Mouse (Mus musculus): ENCODE results near the gene Itga11. TPM values are rescaled to one million over a fixed set of nuclear protein-coding genes. Genes with fewer than 3 reads are reported as not detected.
"Not testable (repeated sequence)": the region's sequence is repeated elsewhere in the genome, so short reads cannot be mapped to it uniquely, and the experiment has no call there.

The Itga11 gene
- polyA plus RNA-seq, 1 experiment, result 1.4 TPM

DNA sequence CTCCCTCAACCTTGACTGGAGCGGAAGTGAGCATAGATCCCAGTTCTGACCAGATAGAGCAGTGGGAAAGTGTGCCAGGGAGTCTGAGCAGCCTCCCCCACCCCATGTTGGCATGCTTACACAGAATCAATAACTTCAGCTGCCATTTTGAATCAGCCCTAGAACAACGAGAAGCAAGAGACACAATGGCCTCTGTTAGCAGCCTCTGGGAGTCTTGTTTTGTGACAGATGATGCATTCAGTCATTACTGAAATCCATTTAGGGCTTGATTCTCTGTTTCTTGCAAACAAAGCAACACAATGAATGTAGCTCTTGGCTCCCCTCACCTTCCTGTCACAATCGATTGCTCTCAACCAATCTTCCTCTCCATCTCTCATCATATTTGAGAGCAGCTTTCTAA is 19.6 kb upstream of the Itga11 start:
- Histone ChIP-seq H3K27me3 (ENCODE audit: control insufficient read depth, insufficient read depth, low read length, poor library complexity, severe bottlenecking) (no peaks in the 10 kb centered on the region), H3K36me3 (ENCODE audit: control insufficient read depth, insufficient read depth, low read length, poor library complexity, severe bottlenecking) (no peaks in the 10 kb centered on the region), H3K9me3 (replicated peaks; ENCODE audit: control insufficient read depth, insufficient read depth, low read length, poor library complexity, severe bottlenecking) (no peaks in the 10 kb centered on the region), H3K4me1 (ENCODE audit: control insufficient read depth, insufficient read depth, low read length) (no peaks in the 10 kb centered on the region), H3K4me3 (ENCODE audit: low read depth, low read length) (no peak overlapping the region), H3K9ac (ENCODE audit: low read depth, poor library complexity, severe bottlenecking) (no peak overlapping the region), H3K27ac (ENCODE audit: insufficient read depth, low read length) (no peak overlapping the region)
- TF ChIP-seq POLR2A (IDR thresholded peaks at IDR 0.05; ENCODE audit: insufficient read depth, low read length), result no peak
- no peak for TF ChIP-seq CTCF (IDR thresholded peaks at IDR 0.05; ENCODE audit: low read depth, low read length)
- no peak for TF ChIP-seq EP300 (IDR thresholded peaks at IDR 0.05; ENCODE audit: insufficient read depth, low read depth, low read length)

DNA sequence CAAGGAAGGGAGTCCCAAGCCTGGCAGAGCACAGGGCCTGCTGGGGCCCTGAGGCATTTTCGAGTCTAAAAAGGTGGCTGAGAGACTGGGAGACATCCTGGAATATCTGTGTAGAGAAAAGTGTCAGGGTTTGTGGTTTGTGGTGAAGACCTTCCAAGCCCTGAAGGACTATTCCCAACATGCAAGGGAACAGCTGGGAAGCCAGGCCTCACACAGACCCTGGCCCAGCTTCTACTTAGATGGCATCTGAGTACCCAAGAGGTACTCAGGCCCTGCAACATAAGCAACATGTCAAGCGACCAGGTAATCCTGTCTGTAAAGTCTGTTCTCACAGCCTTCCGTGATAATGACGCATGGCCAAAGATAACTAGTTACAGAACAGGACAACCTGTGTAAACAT is 18.6 kb upstream of the Itga11 start:
- H3K4me1 ChIP-seq (ENCODE audit: control insufficient read depth, insufficient read depth, low read length), result no peaks in the 10 kb centered on the region
- no peak overlapping the region for H3K4me3 ChIP-seq (ENCODE audit: low read depth, low read length)
- no peaks in the 10 kb centered on the region for H3K27me3 ChIP-seq (ENCODE audit: control insufficient read depth, insufficient read depth, low read length, poor library complexity, severe bottlenecking)
- H3K27ac ChIP-seq (ENCODE audit: insufficient read depth, low read length), result no peak overlapping the region
- no peaks in the 10 kb centered on the region for H3K36me3 ChIP-seq (ENCODE audit: control insufficient read depth, insufficient read depth, low read length, poor library complexity, severe bottlenecking)
- TF ChIP-seq POLR2A (IDR thresholded peaks at IDR 0.05; ENCODE audit: insufficient read depth, low read length) (no peak), CTCF (IDR thresholded peaks at IDR 0.05; ENCODE audit: low read depth, low read length) (no peak), EP300 (IDR thresholded peaks at IDR 0.05; ENCODE audit: insufficient read depth, low read depth, low read length) (no peak)
- no peak overlapping the region for H3K9ac ChIP-seq (ENCODE audit: low read depth, poor library complexity, severe bottlenecking)
- no peaks in the 10 kb centered on the region for H3K9me3 ChIP-seq (replicated peaks; ENCODE audit: control insufficient read depth, insufficient read depth, low read length, poor library complexity, severe bottlenecking)

DNA sequence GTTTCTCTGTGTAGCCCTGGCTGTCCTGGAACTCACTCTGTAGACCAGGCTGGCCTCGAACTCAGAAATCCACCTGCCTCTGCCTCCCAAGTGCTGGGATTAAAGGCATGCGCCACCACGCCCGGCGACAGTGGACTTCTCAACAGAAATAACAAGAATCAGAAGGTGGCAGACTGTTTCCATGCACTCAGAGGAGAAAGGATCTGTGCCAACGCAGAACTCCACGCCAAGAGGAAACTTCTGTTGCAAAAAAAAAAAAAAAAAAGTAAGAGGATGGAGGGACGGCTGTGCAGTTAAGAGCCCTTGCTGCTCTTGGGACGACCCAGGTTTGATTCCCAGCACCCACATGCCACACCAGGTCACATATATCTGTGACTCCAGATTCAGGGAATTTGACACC is 16.7 kb upstream of the Itga11 start:
- not testable (repeated sequence) for H3K9me3 ChIP-seq (replicated peaks; ENCODE audit: control insufficient read depth, insufficient read depth, low read length, poor library complexity, severe bottlenecking); H3K27me3 ChIP-seq (ENCODE audit: control insufficient read depth, insufficient read depth, low read length, poor library complexity, severe bottlenecking); H3K9ac ChIP-seq (ENCODE audit: low read depth, poor library complexity, severe bottlenecking); H3K36me3 ChIP-seq (ENCODE audit: control insufficient read depth, insufficient read depth, low read length, poor library complexity, severe bottlenecking); H3K27ac ChIP-seq (ENCODE audit: insufficient read depth, low read length); H3K4me3 ChIP-seq (ENCODE audit: low read depth, low read length); H3K4me1 ChIP-seq (ENCODE audit: control insufficient read depth, insufficient read depth, low read length)

DNA sequence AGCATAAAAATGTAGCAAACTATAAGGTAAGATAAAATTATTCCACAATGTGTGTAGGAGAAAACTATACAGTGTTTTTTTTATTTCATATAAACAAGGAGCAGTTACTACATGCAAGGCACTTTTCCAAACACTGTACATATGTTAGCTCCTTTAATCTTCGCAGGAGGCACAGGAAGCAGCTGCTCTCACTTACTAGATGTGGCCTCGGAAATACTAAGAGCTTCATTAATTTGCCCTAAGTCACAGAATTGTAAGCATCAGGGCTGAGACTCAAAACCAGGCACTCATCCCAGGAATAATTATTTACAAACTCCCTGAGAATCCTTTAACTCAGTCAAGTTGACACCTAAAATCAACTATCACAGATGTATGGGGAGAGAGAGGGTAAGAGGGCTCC is 14.2 kb upstream of the Itga11 start:
- no peak overlapping the region for H3K27ac ChIP-seq (ENCODE audit: insufficient read depth, low read length)
- TF ChIP-seq CTCF (IDR thresholded peaks at IDR 0.05; ENCODE audit: low read depth, low read length) (no peak), EP300 (IDR thresholded peaks at IDR 0.05; ENCODE audit: insufficient read depth, low read depth, low read length) (no peak), POLR2A (IDR thresholded peaks at IDR 0.05; ENCODE audit: insufficient read depth, low read length) (no peak)
- H3K9ac ChIP-seq (ENCODE audit: low read depth, poor library complexity, severe bottlenecking), result no peak overlapping the region
- no peaks in the 10 kb centered on the region for H3K4me1 ChIP-seq (ENCODE audit: control insufficient read depth, insufficient read depth, low read length)
- H3K9me3 ChIP-seq (replicated peaks; ENCODE audit: control insufficient read depth, insufficient read depth, low read length, poor library complexity, severe bottlenecking), result no peaks in the 10 kb centered on the region
- H3K36me3 ChIP-seq (ENCODE audit: control insufficient read depth, insufficient read depth, low read length, poor library complexity, severe bottlenecking), result no peaks in the 10 kb centered on the region
- H3K27me3 ChIP-seq (ENCODE audit: control insufficient read depth, insufficient read depth, low read length, poor library complexity, severe bottlenecking), result no peaks in the 10 kb centered on the region
- H3K4me3 ChIP-seq (ENCODE audit: low read depth, low read length), result no peak overlapping the region

DNA sequence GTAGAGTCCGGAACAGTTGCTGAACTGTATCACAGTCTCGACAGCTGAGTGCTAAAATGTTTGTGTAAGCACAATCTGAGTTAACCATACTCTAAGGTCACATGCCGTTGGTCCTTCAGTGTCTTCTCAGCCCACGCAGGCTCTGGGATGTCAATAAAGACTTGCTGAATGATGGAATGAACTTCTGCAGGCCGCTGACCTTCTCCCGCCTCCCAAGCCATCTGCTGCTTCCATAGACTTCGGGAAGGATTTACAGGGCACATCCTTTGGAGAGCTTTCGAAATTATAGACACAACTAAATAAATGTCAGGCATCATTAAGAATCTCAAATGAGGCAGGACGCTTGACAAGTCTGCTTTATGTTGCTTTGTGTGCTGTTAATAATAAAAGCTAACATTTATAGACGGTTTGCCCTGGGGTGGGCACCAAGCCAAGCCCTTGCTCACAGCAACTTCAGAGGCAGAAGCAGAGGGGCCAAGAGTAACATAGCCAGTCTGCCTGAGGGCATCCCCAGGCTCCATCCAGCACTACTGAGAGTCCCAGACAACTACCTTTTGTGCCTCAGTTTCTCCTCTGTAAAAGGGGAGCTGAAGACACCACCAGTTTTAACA is 13.4 kb upstream of the Itga11 start:
- Histone ChIP-seq H3K4me3 (ENCODE audit: low read depth, low read length) (no peak overlapping the region), H3K27ac (ENCODE audit: insufficient read depth, low read length) (no peak overlapping the region), H3K9me3 (replicated peaks; ENCODE audit: control insufficient read depth, insufficient read depth, low read length, poor library complexity, severe bottlenecking) (no peaks in the 10 kb centered on the region), H3K4me1 (ENCODE audit: control insufficient read depth, insufficient read depth, low read length) (no peaks in the 10 kb centered on the region), H3K9ac (ENCODE audit: low read depth, poor library complexity, severe bottlenecking) (no peak overlapping the region), H3K36me3 (ENCODE audit: control insufficient read depth, insufficient read depth, low read length, poor library complexity, severe bottlenecking) (no peaks in the 10 kb centered on the region), H3K27me3 (ENCODE audit: control insufficient read depth, insufficient read depth, low read length, poor library complexity, severe bottlenecking) (no peaks in the 10 kb centered on the region)
- TF ChIP-seq POLR2A (IDR thresholded peaks at IDR 0.05; ENCODE audit: insufficient read depth, low read length) (no peak), EP300 (IDR thresholded peaks at IDR 0.05; ENCODE audit: insufficient read depth, low read depth, low read length) (no peak), CTCF (IDR thresholded peaks at IDR 0.05; ENCODE audit: low read depth, low read length) (no peak)

DNA sequence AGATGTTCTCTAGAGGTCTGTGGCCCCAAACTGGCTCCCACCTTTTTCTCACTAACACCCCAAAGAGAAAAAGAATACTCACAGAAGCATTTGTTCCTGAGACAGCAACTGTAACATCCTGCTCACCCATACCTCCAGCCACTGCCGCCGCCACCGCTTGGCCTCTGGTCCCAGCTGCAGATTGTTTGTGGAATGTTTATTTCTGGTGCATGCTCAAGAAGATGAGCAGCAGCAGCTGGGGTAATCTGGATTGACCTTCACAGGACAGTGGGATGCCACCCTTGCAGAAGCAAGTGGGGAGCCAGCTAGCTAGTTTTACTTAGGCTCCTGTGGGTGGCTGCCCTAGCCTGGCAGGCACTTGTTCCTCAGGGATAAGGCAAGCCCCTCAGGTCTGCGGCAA is 11.7 kb upstream of the Itga11 start:
- no peaks in the 10 kb centered on the region for H3K27me3 ChIP-seq (ENCODE audit: control insufficient read depth, insufficient read depth, low read length, poor library complexity, severe bottlenecking)
- H3K36me3 ChIP-seq (ENCODE audit: control insufficient read depth, insufficient read depth, low read length, poor library complexity, severe bottlenecking), result no peaks in the 10 kb centered on the region
- H3K27ac ChIP-seq (ENCODE audit: insufficient read depth, low read length), result no peak overlapping the region
- no peak overlapping the region for H3K4me3 ChIP-seq (ENCODE audit: low read depth, low read length)
- TF ChIP-seq CTCF (IDR thresholded peaks at IDR 0.05; ENCODE audit: low read depth, low read length) (no peak), POLR2A (IDR thresholded peaks at IDR 0.05; ENCODE audit: insufficient read depth, low read length) (no peak), EP300 (IDR thresholded peaks at IDR 0.05; ENCODE audit: insufficient read depth, low read depth, low read length) (no peak)
- no peaks in the 10 kb centered on the region for H3K4me1 ChIP-seq (ENCODE audit: control insufficient read depth, insufficient read depth, low read length)
- no peak overlapping the region for H3K9ac ChIP-seq (ENCODE audit: low read depth, poor library complexity, severe bottlenecking)
- H3K9me3 ChIP-seq (replicated peaks; ENCODE audit: control insufficient read depth, insufficient read depth, low read length, poor library complexity, severe bottlenecking), result no peaks in the 10 kb centered on the region
